Mouse (Mus musculus): ENCODE results near the gene Cc2d2b.

- TF ChIP-seq MAX (IDR thresholded peaks at IDR 0.05; ENCODE audit: low read depth) (no peak), POLR2A (IDR thresholded peaks at IDR 0.05; ENCODE audit: insufficient read length, low read depth) (no peak), POLR2AphosphoS2 (IDR thresholded peaks at IDR 0.05; ENCODE audit: insufficient read length, low read depth) (no peak), TCF12 (IDR thresholded peaks at IDR 0.05; ENCODE audit: insufficient read depth, poor library complexity, severe bottlenecking) (no peak), E2F4 (IDR thresholded peaks at IDR 0.05; ENCODE audit: insufficient read depth) (no peak), USF1 (IDR thresholded peaks at IDR 0.05; ENCODE audit: low read depth) (no peak), CEBPB (IDR thresholded peaks at IDR 0.05; ENCODE audit: insufficient read depth, poor library complexity, severe bottlenecking) (no peak), MYOD1 (IDR thresholded peaks at IDR 0.05; ENCODE audit: control insufficient read depth in 1 of 3, insufficient read length in 2 of 3, low read depth in 2 of 3) (no peak), SRF (IDR thresholded peaks at IDR 0.05; ENCODE audit: control insufficient read depth, insufficient read length, low read depth) (no peak), MYOG (IDR thresholded peaks at IDR 0.05; ENCODE audit: control insufficient read depth in 1 of 3, insufficient read depth in 1 of 3, insufficient read length in 2 of 3, low read depth in 2 of 3) (no peak), TCF3 (IDR thresholded peaks at IDR 0.05; ENCODE audit: insufficient read length, low read depth) (no peak), REST (IDR thresholded peaks at IDR 0.05; ENCODE audit: insufficient read depth, insufficient read length) (no peak)
Observed at GRCm38 (mm10) chr19:40722137-40723038, 26.2 kb upstream of the Cc2d2b start.
